Mouse (Mus musculus) 3134 (cell line): ENCODE data around the gene Cdkn2b.

Source experiments
- DNase-seq: peaks from one replicate; pipeline ENCODE4 v3.0.0-alpha.2; 2011; ENCODE audit warnings: low spot score; ENCODE audit not compliant: insufficient read length; ENCODE audit errors: extremely low read depth

Gene Cdkn2b

DNA sequence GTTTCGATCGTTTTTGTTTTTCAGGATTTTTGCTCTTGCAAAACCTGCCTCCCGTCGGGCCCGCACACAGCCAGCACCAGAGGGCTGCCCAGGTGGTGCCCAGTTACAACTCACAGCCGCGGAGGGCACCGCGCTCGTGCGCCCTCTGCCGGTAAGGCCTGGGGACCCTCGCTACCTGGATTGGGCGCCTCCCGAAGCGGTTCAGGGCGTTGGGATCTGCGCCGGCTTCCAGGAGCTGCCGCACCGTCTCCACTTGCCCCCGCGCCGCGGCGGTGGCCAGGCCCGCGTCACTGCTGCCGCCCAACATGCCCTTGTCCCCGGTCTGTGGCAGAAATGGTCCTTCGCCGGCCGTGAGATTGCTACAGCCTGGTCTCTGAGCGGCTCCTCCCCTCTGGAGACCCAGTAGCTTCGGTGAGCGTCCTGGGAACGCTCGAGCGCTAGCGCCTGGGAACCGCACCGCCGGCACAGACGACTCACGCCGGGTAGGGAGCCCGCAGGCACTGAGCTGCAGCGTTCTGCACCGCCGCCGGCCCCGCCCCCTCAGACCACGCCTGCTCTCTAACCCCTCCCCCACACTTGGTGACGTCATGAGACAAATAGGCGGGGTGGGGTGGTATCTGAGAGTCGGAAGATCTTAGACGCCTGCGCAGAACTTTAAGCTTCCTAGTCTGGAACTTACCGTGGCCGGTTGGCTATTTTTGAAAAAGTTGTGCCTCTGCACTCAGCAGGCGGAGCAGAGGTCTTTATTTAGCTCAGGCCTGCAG is at the start of gene Cdkn2b:
Gene Cdkn2b (minus strand): TSS at position 549 of the 764 bp plus-strand sequence.
- peak; percentile 99 for DNase-seq

DNA sequence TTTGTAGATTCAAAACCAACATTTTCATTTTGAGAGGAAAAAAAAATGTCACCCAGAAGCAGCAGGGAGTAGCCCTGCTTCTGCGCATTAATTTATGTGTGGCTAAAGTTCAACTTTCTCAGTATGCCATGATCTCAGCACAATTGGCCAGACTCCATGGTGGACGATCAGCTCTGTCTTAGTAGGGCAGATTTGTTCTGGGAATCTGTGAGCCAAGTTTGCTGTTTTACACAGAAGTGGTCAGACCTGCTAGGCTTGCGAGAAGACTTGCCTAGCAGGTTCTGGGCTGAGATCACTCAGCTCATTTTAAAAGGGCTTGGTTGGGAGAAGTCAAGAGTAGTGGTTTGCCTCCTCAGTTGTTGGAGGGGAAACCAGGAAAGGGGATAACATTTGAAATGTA is 49.5 kb upstream of the Cdkn2b start:
- no peak for DNase-seq

DNA sequence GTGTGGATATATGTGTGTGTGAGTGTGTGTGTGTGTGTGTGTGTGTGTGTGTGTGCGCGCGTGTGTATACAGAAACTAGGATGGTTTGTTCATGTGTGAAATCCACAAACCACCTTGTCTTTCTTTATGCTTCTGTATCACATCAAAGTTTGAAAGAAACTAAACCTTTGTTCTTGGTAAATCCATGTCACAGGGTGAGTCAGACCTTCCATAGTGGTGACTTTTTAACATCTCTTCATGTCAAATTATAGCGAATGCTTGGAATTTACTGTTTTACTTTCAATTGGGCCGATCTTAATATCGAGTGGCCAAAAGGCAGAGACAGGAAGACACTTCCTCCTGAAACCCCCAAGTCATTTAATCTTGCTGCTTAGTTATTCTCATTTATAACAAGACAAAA is 48.7 kb upstream of the Cdkn2b start:
- no peak for DNase-seq

DNA sequence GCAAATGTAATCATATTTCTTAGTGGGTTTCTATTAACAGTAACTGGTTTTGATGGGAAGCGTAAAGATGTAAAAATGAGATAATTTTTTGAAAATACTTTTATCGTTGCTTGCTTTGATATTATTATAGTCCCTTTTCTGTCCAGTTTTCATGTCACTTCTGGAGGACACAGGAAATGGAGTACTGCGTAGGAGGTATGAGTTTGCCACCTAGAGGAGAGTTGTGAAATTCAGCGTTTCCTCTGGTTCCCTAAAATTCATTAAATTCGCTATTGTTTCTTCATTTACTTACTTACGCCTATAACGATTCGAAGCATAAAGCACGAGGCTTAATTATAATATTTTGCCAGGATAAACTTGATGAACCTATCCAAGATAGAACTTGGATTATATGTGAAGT is 43.1 kb upstream of the Cdkn2b start:
- no peak for DNase-seq

DNA sequence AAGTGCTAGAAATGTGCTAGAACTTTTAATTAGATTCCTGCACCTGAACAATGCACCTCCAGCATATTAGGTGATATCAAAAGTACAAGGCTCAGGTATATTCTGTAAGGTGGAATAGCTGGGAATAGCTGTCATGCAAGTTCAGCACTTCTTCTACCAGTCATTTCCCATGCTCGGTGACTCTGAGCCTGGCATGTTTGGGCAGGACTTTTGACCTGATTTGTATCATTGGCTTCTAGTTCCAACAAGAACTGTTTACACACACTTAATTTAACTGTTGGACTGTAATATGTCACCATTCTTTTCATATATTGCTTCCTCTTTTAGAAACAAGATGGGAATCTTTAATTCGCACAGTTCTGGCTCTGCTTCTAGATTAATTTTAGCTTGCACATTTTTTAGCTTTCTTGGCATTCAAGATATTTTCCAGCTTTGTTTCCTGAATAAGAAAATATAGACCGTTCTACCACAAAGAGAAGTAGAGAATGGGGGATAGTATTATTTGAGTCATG is 42.3 kb upstream of the Cdkn2b start:
- no peak for DNase-seq

DNA sequence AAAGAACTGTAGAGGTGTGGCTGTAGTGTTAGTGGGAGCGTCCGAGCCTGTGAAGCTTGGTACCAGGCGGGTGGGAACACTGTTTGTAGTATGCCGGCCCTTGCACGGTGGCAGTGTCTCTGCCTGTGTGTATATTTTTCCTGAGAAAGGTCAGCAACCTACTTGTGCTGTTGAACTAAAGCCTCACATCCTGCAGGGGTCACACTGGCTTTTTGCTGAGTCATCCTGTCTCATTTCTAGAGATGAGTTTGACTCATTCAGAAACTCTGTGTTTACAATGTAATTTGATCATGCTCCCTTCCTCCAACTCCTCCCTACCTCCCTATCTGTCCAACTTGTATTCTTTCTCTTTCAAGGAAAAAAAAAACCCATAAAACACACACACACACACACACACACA is 40.6 kb upstream of the Cdkn2b start:
- peak; percentile 76 for DNase-seq

DNA sequence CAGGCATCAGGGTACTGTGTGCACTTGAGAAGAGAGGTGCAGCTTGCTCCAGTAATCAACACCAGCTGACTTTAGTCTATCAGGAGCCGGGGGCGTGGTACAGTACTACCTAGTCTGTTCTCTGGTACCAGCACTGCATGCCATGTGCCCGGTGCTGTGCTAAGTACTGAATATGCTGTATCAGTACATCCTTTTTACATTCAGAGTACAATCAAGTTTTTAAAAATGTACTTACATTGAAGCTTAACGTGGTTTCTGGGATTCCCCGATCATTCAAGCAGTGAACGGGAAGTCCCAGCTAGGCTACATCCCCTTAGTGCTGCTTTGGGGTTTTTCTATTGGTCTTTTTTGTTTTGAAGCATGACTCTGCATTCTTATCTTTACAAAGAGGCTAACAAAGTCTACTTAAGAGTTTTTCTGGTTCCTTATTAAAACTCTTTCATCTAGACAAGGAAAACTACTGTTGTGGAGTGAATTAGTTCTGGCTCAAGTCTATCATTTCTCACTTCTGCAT is 40.2 kb upstream of the Cdkn2b start:
- no peak for DNase-seq

DNA sequence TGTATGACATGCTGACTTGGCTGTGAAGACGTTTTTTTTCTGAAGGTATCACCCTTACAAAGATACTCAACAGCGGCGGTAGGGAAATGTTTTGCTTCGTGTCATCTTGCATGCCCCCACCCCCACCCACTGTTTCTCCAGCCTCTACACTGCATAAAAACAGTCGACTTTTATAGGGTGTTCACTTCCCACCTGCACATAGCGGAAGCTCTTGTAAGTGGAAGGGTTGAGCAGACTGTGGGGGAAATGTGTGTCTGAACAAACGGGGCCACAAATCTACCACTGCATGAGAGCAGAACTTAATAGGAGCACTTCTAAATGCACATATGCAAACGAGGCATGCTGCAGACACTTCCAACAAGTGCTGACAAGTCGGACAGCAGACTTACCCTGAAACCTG is 39.6 kb upstream of the Cdkn2b start:
- DNase-seq, result no peak

DNA sequence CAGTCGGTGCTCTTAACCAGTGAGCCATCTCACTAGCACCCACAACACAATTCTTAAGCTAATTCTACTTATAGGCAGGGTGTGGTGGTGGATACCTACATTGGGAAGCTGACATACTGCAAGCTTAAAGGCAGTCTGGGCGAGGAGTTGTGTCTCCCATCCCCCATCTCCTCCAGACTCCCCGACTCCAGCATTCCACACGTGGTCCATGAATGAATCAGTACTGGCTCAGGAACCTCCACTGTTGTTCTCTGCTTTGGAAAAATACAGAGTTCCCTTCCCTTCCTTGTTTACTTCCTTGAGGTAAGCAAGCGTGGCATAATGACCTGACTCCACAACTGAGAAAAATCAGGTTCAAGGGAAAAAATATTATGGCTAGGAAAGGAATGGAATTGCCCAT is 38.0 kb upstream of the Cdkn2b start:
- DNase-seq, result peak; percentile 64

DNA sequence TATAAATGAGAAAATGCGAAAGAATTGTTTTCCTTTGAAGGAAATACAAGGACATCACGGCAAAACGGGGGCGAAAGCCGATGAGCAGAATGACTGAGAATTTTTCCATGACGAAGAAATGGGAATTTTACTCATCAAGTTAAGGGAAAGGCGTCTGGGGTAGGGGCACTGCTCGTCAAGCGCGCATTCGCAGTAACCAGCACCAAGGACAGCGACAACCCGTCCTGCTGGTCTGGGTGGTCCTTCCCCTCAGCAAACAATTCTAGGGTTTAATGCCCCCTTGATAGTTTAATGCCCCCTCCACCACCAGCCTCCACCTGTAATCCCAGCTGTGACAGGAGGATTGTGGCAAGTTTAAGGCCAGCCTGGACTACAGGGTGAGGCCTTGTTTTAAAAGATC is 2.6 kb upstream of the Cdkn2b start:
- no peak for DNase-seq

DNA sequence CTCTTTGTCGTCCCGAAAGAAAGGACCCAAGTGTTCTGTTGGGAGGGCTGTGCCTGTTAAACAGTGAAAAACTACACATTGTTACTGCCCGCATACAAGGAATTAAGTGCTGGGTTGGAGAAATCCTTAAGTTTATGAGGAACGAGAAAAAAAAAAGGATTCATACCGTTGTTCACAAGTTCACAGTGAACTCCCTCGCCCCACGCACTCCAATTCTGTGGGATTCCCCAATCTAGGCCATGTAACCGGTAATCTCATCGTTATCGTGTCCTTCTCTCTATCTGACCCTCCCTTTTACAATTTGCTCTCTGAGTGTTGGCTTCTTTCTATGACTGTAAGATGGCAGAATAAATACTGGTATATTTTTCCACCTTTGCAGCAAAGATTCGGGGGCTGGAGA is 843 bp downstream of the Cdkn2b start:
- DNase-seq, result no peak

DNA sequence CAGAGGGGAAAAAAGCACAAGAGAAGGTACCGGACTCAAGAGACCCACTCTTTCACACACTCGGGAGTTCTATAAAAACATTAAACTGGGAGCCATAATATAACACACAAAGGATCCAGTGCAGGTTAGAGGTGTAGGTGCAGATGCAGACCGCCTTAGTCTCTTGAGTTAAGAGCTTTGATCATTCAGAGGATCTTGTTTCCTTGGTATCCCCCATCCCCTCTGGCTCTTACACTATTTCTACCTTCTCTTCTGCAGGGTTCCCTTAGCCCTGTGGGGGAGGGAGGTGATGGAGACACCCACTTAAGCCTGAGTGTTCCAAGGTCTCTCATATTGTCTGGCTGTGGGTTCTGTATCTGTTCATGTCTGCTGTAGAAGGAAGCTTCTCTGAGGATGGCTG is 2.8 kb downstream of the Cdkn2b start:
- DNase-seq, result no peak

DNA sequence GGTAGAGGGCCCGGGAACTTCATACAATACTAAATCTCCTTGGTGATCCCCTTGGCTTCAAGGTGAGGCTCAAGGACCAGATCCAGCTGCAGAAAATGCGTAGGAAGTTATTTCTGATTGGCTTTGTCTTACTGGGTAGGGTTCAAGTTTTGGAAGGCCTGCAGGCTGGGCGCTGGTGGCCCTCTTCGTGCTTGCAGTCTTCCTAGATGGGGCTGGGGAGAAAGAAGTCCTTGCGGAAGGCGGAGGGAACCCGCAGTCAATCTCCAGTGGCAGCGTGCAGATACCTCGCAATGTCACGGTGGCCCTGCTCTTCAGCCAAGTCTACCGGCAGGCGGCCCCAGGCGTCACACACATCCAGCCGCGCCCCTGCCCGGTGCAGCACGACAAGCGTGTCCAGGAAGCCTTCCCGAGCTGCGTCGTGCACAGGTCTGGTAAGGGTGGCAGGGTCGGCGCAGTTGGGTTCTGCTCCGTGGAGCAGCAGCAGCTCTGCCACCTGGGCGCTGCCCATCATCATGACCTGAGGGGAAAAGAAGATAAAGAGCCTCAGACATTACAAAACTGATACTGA is 4.0 kb downstream of the Cdkn2b start:
- no peak for DNase-seq

DNA sequence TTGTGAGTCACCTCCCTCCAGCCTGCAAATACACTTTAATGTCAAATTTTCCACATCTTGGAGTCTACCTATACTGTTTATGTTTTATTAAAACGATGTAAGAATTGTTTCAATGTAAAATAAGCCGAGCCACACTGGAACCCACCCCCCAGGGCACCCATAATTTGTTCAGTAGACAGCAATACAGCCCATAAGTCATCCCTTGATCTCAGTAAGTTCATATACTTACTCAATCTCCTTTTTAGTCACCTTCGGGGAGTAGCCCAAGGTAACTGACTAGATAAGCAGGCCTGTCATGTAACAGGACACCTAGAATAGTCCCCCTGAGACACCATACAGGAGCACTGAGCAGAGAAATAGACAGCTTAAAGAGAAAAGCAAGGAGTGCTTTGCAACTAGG is 5.1 kb downstream of the Cdkn2b start:
- DNase-seq, result no peak

DNA sequence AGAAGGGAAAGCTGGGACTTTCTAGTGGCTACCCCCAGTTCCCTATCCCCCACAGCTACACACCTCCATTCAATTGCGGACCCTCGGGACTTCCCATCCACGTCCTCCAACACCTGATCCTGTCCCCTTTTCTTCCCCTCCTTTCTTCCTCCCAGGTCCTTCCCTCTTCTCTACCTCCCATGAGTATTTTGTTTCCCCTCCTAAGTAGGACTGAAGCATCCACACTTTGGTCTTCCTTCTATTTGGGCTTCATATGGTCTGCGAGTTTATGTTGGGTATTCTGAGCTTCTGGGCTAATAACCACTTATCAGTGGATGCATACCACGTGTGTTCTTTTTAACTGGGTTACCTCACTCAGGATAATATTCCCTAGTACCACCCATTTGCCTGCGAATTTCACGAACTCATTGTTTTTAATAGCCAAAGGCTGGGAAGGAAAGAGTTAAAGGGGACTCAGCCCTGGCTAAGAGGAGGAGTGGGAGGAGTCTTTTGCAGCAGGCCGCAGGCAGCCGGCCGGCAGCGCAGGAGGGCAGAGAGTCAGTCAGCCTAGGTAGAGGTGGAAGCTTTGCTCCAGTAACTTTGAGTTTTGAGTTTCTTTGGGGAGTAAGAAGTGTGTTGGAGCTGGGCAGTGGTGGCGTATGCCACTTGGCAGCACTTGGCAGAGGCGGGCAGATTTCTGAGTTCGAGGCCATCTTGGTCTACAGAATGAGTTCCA is 7.4 kb downstream of the Cdkn2b start:
- no peak for DNase-seq

DNA sequence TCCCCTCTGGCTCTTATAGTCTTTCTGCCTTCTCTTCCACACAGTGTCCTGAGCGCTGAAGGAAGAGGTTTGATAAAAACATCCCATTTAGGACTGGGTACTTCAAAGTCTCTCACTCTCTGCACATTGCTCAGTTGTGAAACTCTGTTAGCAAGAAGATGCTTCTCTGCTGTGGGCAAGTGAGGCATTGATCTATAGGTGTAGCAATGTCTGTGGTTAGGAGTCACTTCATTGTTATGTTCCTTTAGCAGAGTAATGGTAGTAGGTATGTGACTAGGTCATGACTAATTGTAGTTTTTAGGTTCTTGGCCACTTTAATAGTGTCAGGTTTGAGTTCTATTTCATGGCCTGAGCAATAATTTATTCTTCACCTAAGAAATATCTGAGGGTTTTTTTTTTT is 8.7 kb downstream of the Cdkn2b start:
- DNase-seq, result no peak

DNA sequence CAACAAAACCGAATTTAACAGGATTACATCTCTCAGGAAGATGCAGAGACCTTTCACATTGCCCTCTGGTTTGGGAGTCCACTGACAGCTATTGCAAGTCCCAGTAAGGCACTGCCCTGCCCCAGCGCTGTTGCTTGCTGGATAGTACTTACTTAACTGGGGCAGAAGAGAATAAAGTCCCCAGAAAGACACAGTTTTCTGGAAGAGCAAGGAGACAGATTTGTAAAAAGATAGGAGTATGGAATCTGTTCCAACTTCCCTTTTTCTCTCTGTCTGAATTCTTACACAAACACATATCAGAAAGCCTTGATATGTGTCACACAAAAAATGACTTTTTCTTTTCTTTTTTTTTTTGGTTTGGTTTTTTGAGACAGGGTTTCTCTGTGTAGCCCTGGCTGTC is 11.1 kb downstream of the Cdkn2b start:
- DNase-seq, result no peak

DNA sequence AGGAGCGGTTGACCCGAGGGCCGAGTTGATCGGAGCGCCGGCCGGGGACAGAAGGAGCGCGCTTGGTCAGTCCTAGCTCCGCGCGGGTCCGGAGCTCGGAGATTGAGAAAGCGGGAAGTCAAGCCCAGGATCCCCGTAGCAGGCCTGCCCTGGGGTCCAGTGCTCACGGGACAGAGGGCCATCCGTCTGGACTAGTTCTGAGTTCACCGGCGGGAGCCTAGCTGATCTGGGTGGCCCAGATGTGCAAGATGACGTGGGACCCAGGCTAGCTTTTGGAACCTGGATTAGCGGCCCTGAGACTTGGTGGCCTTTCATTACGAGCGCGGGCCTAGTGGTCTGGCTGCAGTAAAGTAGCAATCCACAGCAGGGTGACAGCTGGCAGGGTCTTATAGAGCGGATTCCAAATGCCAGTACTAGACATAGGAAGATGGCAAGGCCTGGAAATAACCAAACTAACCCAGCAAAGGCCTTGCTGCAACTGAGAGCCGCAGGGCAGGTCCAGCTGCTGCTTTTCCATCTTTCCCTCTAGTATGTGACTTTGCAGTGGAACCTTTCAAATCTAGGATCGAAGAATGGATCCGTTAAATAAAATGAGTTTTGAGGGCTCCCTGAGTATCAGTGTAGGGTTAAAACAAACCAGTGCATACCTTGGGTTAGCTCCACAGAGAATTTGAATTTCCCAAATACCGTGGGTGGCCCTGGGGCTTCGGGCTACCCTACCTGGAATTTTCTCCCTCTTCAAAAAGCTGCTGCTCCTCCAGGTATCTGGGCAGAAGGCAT is 15.2 kb downstream of the Cdkn2b start:
- DNase-seq, result no peak

DNA sequence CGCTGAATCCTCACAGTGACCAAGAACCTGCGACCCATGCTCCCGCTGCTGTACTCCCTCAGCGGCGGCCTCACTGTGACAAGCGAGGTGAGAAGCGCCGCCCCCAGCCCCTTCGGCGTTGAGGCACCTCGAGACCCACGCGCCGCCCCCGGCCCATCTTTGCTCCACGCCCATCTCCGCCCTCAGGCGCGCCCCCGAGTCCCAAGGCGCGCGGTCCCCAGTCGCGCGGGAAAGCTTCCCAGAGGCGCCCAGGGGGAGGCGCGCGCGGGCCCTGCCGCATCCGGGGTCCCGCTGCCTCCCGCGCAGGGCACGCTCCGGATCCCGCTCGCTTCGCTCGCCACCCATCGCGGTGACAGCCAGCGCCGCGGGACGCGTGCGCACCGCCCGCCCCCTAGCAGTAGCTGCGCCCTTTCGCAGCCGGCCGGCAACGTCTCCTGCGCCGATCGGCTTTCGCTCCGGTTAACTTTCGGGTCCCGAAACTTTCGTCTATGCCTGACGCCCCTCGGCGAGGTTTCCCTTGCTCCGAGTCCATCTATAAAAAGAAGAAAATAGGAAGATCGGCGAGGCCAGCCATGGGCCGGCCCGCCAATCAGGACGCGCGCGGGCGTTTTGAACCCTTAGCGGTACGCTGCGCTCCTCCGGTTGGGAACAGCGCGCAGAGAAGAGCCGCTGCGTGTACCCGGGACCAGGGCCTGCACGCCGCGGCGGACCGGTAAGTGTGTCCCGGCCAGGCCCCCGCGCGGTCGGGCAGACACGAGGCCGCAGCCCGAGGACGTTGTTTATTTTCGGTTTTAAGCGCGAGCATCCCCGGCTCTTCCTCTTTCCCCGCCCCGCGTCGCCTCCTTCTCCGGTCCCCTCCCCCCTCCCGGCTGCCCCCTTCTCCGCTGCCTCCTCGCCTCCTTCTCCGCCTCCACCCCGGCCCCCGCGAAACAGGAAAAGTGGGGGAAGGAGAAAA is 16.1 kb downstream of the Cdkn2b start, which contains the start of gene Cdkn2a:
Gene Cdkn2a (minus strand): TSS at position 168 of the 955 bp plus-strand sequence.
- no peak for DNase-seq

DNA sequence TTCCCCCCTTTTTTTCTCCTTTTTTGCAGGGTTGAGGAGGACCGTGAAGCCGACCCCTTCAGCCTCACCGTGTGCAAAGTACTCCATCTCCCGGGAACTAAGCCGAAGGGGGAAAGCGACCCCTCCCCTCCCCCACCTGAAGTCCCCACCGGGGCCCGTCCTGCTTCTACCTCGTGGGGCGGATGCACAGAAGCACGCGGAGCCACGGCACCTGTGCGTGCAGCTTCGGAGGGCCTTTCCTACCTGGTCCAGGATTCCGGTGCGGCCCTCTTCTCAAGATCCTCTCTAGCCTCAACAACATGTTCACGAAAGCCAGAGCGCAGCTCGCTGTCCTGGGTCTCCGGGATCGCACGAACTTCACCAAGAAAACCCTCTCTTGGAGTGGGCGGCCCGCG is 16.8 kb downstream of the Cdkn2b start:
- no peak for DNase-seq
